Mouse (Mus musculus): ENCODE data around the gene Ube2e1. TPM values are rescaled to one million over a fixed set of nuclear protein-coding genes. Genes with fewer than 3 reads are reported as not detected.

Gene Ube2e1
- polyA plus RNA-seq, 3 experiments from 2014 or later = 36.4 to 53.2 (median 52.3) TPM

- no peak for ATAC-seq
Measured at GRCm38 (mm10) chr14:18317457-18318411, 13.9 kb downstream of the Ube2e1 start.

- ATAC-seq = no peak
Measured at GRCm38 (mm10) chr14:18304165-18304564, 27.5 kb downstream of the Ube2e1 start.

GRCm38 (mm10) chr14:18303262-18303661, 28.4 kb downstream of the Ube2e1 start:
- no peak for ATAC-seq

GRCm38 (mm10) chr14:18302750-18303149, 28.9 kb downstream of the Ube2e1 start:
- no peak for ATAC-seq

GRCm38 (mm10) chr14:18301591-18301990, 30.1 kb downstream of the Ube2e1 start:
- peak; percentile 31 for ATAC-seq

- peak; percentile 52 for ATAC-seq
Measured at GRCm38 (mm10) chr14:18300676-18301075, 31.0 kb downstream of the Ube2e1 start.

- ATAC-seq = peak; percentile 55
Measured at GRCm38 (mm10) chr14:18298874-18299273, 32.8 kb downstream of the Ube2e1 start.

- no peak for ATAC-seq
Measured at GRCm38 (mm10) chr14:18297441-18297840, 34.2 kb downstream of the Ube2e1 start.

GRCm38 (mm10) chr14:18292578-18292977, 39.1 kb downstream of the Ube2e1 start:
- ATAC-seq = no peak

GRCm38 (mm10) chr14:18292111-18292510, 39.5 kb downstream of the Ube2e1 start:
- no peak for ATAC-seq

- ATAC-seq = no peak
Measured at GRCm38 (mm10) chr14:18287391-18287790, 44.3 kb downstream of the Ube2e1 start.

GRCm38 (mm10) chr14:18286441-18286840, 45.2 kb downstream of the Ube2e1 start:
- ATAC-seq = no peak

GRCm38 (mm10) chr14:18285476-18285875, 46.2 kb downstream of the Ube2e1 start:
- no peak for ATAC-seq

GRCm38 (mm10) chr14:18284581-18284980, 47.1 kb downstream of the Ube2e1 start:
- ATAC-seq = peak; percentile 67

GRCm38 (mm10) chr14:18280375-18280774, 51.3 kb downstream of the Ube2e1 start:
- ATAC-seq = no peak

GRCm38 (mm10) chr14:18274526-18274925, 57.1 kb downstream of the Ube2e1 start:
- no peak for ATAC-seq

- no peak for ATAC-seq
Measured at GRCm38 (mm10) chr14:18271666-18272065, 60.0 kb downstream of the Ube2e1 start.

- peak; percentile 96 for ATAC-seq
Measured at GRCm38 (mm10) chr14:18270529-18271441, 60.9 kb downstream of the Ube2e1 start, which contains the start of the genes Nkiras1 and Rpl15. Nkiras1 (plus strand) TSS chr14:18271136. Rpl15 (minus strand) TSS chr14:18271391.

- peak; percentile 0 for ATAC-seq
Measured at GRCm38 (mm10) chr14:18269947-18270528, 61.6 kb downstream of the Ube2e1 start.

- no peak for ATAC-seq
Measured at GRCm38 (mm10) chr14:18263427-18263826, 68.2 kb downstream of the Ube2e1 start.

- no peak for ATAC-seq
Measured at GRCm38 (mm10) chr14:18261203-18261602, 70.5 kb downstream of the Ube2e1 start.

- ATAC-seq = no peak
Measured at GRCm38 (mm10) chr14:18242638-18243130, 89.0 kb downstream of the Ube2e1 start.
